Mouse (Mus musculus) small intestine, adult 2 months (tissue): ENCODE measurements around the gene A430078G23Rik. TPM values are rescaled to one million over a fixed set of nuclear protein-coding genes. Genes with fewer than 3 reads are reported as not detected.
"Not testable (repeated sequence)": the region's sequence is repeated elsewhere in the genome, so short reads cannot be mapped to it uniquely, and the experiment has no call there.

ENCODE experiments used
- H3K27ac ChIP-seq: fragments of 200-500 bp; 2 replicates; pipeline ENCODE4 v1.5.1; 2012; ENCODE audit warnings: low read depth, low read length, control low read depth, inconsistent platforms; ENCODE audit not compliant: insufficient read depth
- H3K27me3 ChIP-seq: fragments of 200-500 bp; 2 replicates; pipeline ENCODE4 v1.6.1; 2012; ENCODE audit warnings: mild to moderate bottlenecking, moderate library complexity, low read length, inconsistent platforms; ENCODE audit not compliant: control insufficient read depth, insufficient read depth
- H3K36me3 ChIP-seq: fragments of 200-500 bp; 2 replicates; pipeline ENCODE4 v1.6.1; 2012; ENCODE audit warnings: mild to moderate bottlenecking, low read length, control low read depth, inconsistent platforms; ENCODE audit not compliant: control insufficient read depth, insufficient read depth
- H3K4me1 ChIP-seq: fragments of 200-500 bp; 2 replicates; pipeline ENCODE4 v1.6.1; 2012; ENCODE audit warnings: low read length, inconsistent platforms, mixed read lengths; ENCODE audit not compliant: control insufficient read depth, insufficient read depth, insufficient read length
- H3K4me3 ChIP-seq: fragments of 200-500 bp; 2 replicates; pipeline ENCODE4 v1.5.1; 2012; ENCODE audit warnings: low read depth, mild to moderate bottlenecking, control low read depth, inconsistent platforms, low read length, moderate library complexity
- CTCF ChIP-seq: fragments of 200-500 bp; IDR thresholded peaks from 2 replicates; pipeline ENCODE4 v1.5.1; 2012; ENCODE audit warnings: low read depth, mild to moderate bottlenecking, control low read depth, inconsistent platforms, low read length, moderate library complexity, mixed read lengths; ENCODE audit not compliant: insufficient replicate concordance, insufficient read length; ENCODE audit errors: extremely low read depth
- POLR2A ChIP-seq: fragments of 200-500 bp; IDR thresholded peaks from 2 replicates; pipeline ENCODE4 v1.6.1; 2012; ENCODE audit warnings: low read depth, mild to moderate bottlenecking, control low read depth, inconsistent platforms, low read length, moderate library complexity
- WGBS: fragments of 180-500 bp; shearing (Covaris S2); methylation state at CpG from one replicate; pipeline ENCODE4 v1.1.7; 2018; 5-methylcytosine and 5-hydroxymethylcytosine counted together
- polyA plus RNA-seq: library from polyadenylated mRNA; depleted of rRNA; stranded (reverse); fragments of >200 nt; gene quantifications from 2 replicates; pipeline ENCODE4 v1.2.3, GENCODE M21; 2012; rRNA removed

Gene A430078G23Rik
- 0.69 and 0.80 TPM in 2 replicates for polyA plus RNA-seq

GRCm38 (mm10) chr8:3353189-3353810 is at the start of gene A430078G23Rik:
Gene A430078G23Rik (plus strand): TSS chr8:3353415.
- no peaks in the 10 kb centered on the region for H3K27me3 ChIP-seq
- TF ChIP-seq POLR2A (no peak), CTCF (no peak)
- H3K27ac ChIP-seq, result peak within 1 kb of the TSS; percentile 56
- peaks cover 12% of the 10 kb centered on the region for H3K4me1 ChIP-seq
- WGBS, result 38% methylated on average over 13 of the region's 13 CpGs
- peak within 1 kb of the TSS; percentile 45 for H3K4me3 ChIP-seq
- no peaks in the 10 kb centered on the region for H3K36me3 ChIP-seq

GRCm38 (mm10) chr8:3308205-3308800 is 44.9 kb upstream of the A430078G23Rik start:
- H3K27ac ChIP-seq, H3K4me1 ChIP-seq, H3K36me3 ChIP-seq, H3K27me3 ChIP-seq, H3K4me3 ChIP-seq: not testable (repeated sequence)
- WGBS, result 78% methylated on average over 13 of the region's 13 CpGs

- no peaks in the 10 kb centered on the region for H3K4me1 ChIP-seq
- WGBS, result 79% methylated on average over 11 of the region's 11 CpGs
- H3K27ac ChIP-seq, result no peak overlapping the region
- H3K36me3 ChIP-seq, result no peaks in the 10 kb centered on the region
- no peak for TF ChIP-seq CTCF
- no peak overlapping the region for H3K4me3 ChIP-seq
- H3K27me3 ChIP-seq, result no peaks in the 10 kb centered on the region
Observed at GRCm38 (mm10) chr8:3309636-3310035, 43.6 kb upstream of the A430078G23Rik start.

- WGBS, result 67% methylated on average over 4 of the region's 4 CpGs
Observed at GRCm38 (mm10) chr8:3311482-3311881, 41.7 kb upstream of the A430078G23Rik start.

GRCm38 (mm10) chr8:3313417-3313816 is 39.8 kb upstream of the A430078G23Rik start:
- H3K27ac ChIP-seq, H3K4me1 ChIP-seq, H3K36me3 ChIP-seq, H3K4me3 ChIP-seq, H3K27me3 ChIP-seq: not testable (repeated sequence)
- 91% methylated on average over 1 of the region's 1 CpGs for WGBS

More at GRCm38 (mm10) chr8:3311482-3311881, 41.7 kb upstream of the A430078G23Rik start:
- Histone ChIP-seq H3K27me3 (no peaks in the 10 kb centered on the region), H3K36me3 (no peaks in the 10 kb centered on the region), H3K4me1 (no peaks in the 10 kb centered on the region), H3K4me3 (no peak overlapping the region), H3K27ac (no peak overlapping the region)
- TF ChIP-seq POLR2A, result no peak
- no peak for TF ChIP-seq CTCF

- H3K4me3 ChIP-seq, result no peak overlapping the region
- no peaks in the 10 kb centered on the region for H3K4me1 ChIP-seq
- TF ChIP-seq CTCF, result no peak
- no peak for TF ChIP-seq POLR2A
- H3K36me3 ChIP-seq, result no peaks in the 10 kb centered on the region
- no peaks in the 10 kb centered on the region for H3K27me3 ChIP-seq
- WGBS, result 47% methylated on average over 3 of the region's 3 CpGs
- no peak overlapping the region for H3K27ac ChIP-seq
Observed at GRCm38 (mm10) chr8:3313843-3314242, 39.4 kb upstream of the A430078G23Rik start.

GRCm38 (mm10) chr8:3314345-3314744 is 38.9 kb upstream of the A430078G23Rik start:
- Histone ChIP-seq H3K27me3 (no peaks in the 10 kb centered on the region), H3K4me3 (no peak overlapping the region), H3K27ac (no peak overlapping the region), H3K36me3 (no peaks in the 10 kb centered on the region), H3K4me1 (no peaks in the 10 kb centered on the region)
- TF ChIP-seq CTCF (no peak), POLR2A (no peak)
- WGBS, result 82% methylated on average over 2 of the region's 2 CpGs

GRCm38 (mm10) chr8:3316585-3316984 is 36.6 kb upstream of the A430078G23Rik start:
- TF ChIP-seq CTCF (no peak), POLR2A (no peak)
- H3K4me3 ChIP-seq, result no peak overlapping the region
- H3K27ac ChIP-seq, result no peak overlapping the region
- 57% methylated on average over 5 of the region's 5 CpGs for WGBS
- no peaks in the 10 kb centered on the region for H3K4me1 ChIP-seq
- no peaks in the 10 kb centered on the region for H3K27me3 ChIP-seq
- no peaks in the 10 kb centered on the region for H3K36me3 ChIP-seq

GRCm38 (mm10) chr8:3319267-3319666 is 33.9 kb upstream of the A430078G23Rik start:
- 95% methylated on average over 11 of the region's 11 CpGs for WGBS
- not testable (repeated sequence) for H3K4me1 ChIP-seq, H3K27me3 ChIP-seq, H3K36me3 ChIP-seq, H3K4me3 ChIP-seq, H3K27ac ChIP-seq
